Mouse (Mus musculus): ENCODE measurements around the gene Gm12117. TPM values are rescaled to one million over a fixed set of nuclear protein-coding genes. Genes with fewer than 3 reads are reported as not detected.

Gm12117 gene
- total and polyA plus RNA-seq, 2 experiments from 2014 or later, result not detected

- H3K4me3 ChIP-seq (ENCODE audit: low read depth, low read length), result no peak overlapping the region
- DNase-seq (ENCODE audit: low spot score) (no peak), ATAC-seq (ENCODE audit: insufficient read depth, low read depth) (no peak)
- H3K27me3 ChIP-seq (ENCODE audit: control insufficient read depth, insufficient read depth, low read length), result no peaks in the 10 kb centered on the region
- no peaks in the 10 kb centered on the region for H3K36me3 ChIP-seq (replicated peaks; ENCODE audit: control insufficient read depth, insufficient read depth, low read length)
- 58% methylated on average over 3 of the region's 3 CpGs for WGBS
- H3K27ac ChIP-seq (ENCODE audit: low read depth), result no peak overlapping the region
- no peak overlapping the region for H3K9ac ChIP-seq (replicated peaks; ENCODE audit: low read depth, low read length)
- no peak overlapping the region for H3K4me2 ChIP-seq (ENCODE audit: low read depth, low read length)
- TF ChIP-seq CTCF (IDR thresholded peaks at IDR 0.05; ENCODE audit: low read depth) (no peak), EP300 (IDR thresholded peaks at IDR 0.05; ENCODE audit: low read depth) (no peak)
- no peaks in the 10 kb centered on the region for H3K9me3 ChIP-seq (replicated peaks; ENCODE audit: control insufficient read depth, low read length)
- H3K4me1 ChIP-seq (ENCODE audit: control insufficient read depth, insufficient read depth), result no peaks in the 10 kb centered on the region
These were observed 42.4 kb downstream of the Gm12117 start for GRCm38 (mm10) chr11:33234134-33234533.

- no peak for DNase-seq (ENCODE audit: low spot score)
- no peak for ATAC-seq (ENCODE audit: insufficient read depth, low read depth)
- H3K27me3 ChIP-seq (ENCODE audit: control insufficient read depth, insufficient read depth, low read length), result no peaks in the 10 kb centered on the region
- H3K27ac ChIP-seq (ENCODE audit: low read depth), result no peak overlapping the region
- TF ChIP-seq CTCF (IDR thresholded peaks at IDR 0.05; ENCODE audit: low read depth) (no peak), EP300 (IDR thresholded peaks at IDR 0.05; ENCODE audit: low read depth) (no peak)
- H3K36me3 ChIP-seq (replicated peaks; ENCODE audit: control insufficient read depth, insufficient read depth, low read length), result no peaks in the 10 kb centered on the region
- H3K9me3 ChIP-seq (replicated peaks; ENCODE audit: control insufficient read depth, low read length), result no peaks in the 10 kb centered on the region
- H3K4me1 ChIP-seq (ENCODE audit: control insufficient read depth, insufficient read depth), result no peaks in the 10 kb centered on the region
- no peak overlapping the region for H3K4me2 ChIP-seq (ENCODE audit: low read depth, low read length)
- H3K4me3 ChIP-seq (ENCODE audit: low read depth, low read length), result no peak overlapping the region
- no peak overlapping the region for H3K9ac ChIP-seq (replicated peaks; ENCODE audit: low read depth, low read length)
- WGBS, result 73% methylated on average over 5 of the region's 5 CpGs
These were observed 44.5 kb downstream of the Gm12117 start for GRCm38 (mm10) chr11:33232056-33232455.

- Histone ChIP-seq H3K9ac (replicated peaks; ENCODE audit: low read depth, low read length) (no peak overlapping the region), H3K9me3 (replicated peaks; ENCODE audit: control insufficient read depth, low read length) (no peaks in the 10 kb centered on the region), H3K4me3 (ENCODE audit: low read depth, low read length) (no peak overlapping the region), H3K4me2 (ENCODE audit: low read depth, low read length) (no peak overlapping the region), H3K36me3 (replicated peaks; ENCODE audit: control insufficient read depth, insufficient read depth, low read length) (no peaks in the 10 kb centered on the region), H3K27me3 (ENCODE audit: control insufficient read depth, insufficient read depth, low read length) (no peaks in the 10 kb centered on the region), H3K4me1 (ENCODE audit: control insufficient read depth, insufficient read depth) (no peaks in the 10 kb centered on the region), H3K27ac (ENCODE audit: low read depth) (no peak overlapping the region)
- TF ChIP-seq EP300 (IDR thresholded peaks at IDR 0.05; ENCODE audit: low read depth) (no peak), CTCF (IDR thresholded peaks at IDR 0.05; ENCODE audit: low read depth) (no peak)
- ATAC-seq (ENCODE audit: insufficient read depth, low read depth), result no peak
- DNase-seq (ENCODE audit: low spot score), result no peak
- WGBS, result 79% methylated on average over 2 of the region's 2 CpGs
These were observed 48.4 kb downstream of the Gm12117 start for GRCm38 (mm10) chr11:33228186-33228585.

GRCm38 (mm10) chr11:33226516-33226915, 50.0 kb downstream of the Gm12117 start:
- no peak for DNase-seq (ENCODE audit: low spot score)
- Histone ChIP-seq H3K9ac (replicated peaks; ENCODE audit: low read depth, low read length) (no peak overlapping the region), H3K4me2 (ENCODE audit: low read depth, low read length) (no peak overlapping the region), H3K36me3 (replicated peaks; ENCODE audit: control insufficient read depth, insufficient read depth, low read length) (no peaks in the 10 kb centered on the region), H3K9me3 (replicated peaks; ENCODE audit: control insufficient read depth, low read length) (no peaks in the 10 kb centered on the region), H3K27ac (ENCODE audit: low read depth) (no peak overlapping the region), H3K27me3 (ENCODE audit: control insufficient read depth, insufficient read depth, low read length) (no peaks in the 10 kb centered on the region), H3K4me1 (ENCODE audit: control insufficient read depth, insufficient read depth) (0 out of 2 replicates have a peak, but pooled peaks cover 5% of the 10 kb centered on the region), H3K4me3 (ENCODE audit: low read depth, low read length) (no peak overlapping the region)
- 74% methylated on average over 8 of the region's 8 CpGs for WGBS
- ATAC-seq (ENCODE audit: insufficient read depth, low read depth), result no peak
- TF ChIP-seq CTCF (IDR thresholded peaks at IDR 0.05; ENCODE audit: low read depth), result no peak
- no peak for TF ChIP-seq EP300 (IDR thresholded peaks at IDR 0.05; ENCODE audit: low read depth)

Other genes with a start within 250 kb of the Gm12117 start
- gene Fgf18, start 129.3 kb downstream of the Gm12117 start, total RNA-seq (2014; rRNA removed; ENCODE audit: low replicate concordance), result 2.8 and 10.5 TPM in 2 replicates
- 10.7 and 10.8 TPM in 2 replicates for gene Fgf18, start 129.3 kb downstream of the Gm12117 start, polyA plus RNA-seq (2015; fragmentation: Nextera tagmentation; extraction: Ambion mirVana)
- 156 and 179 TPM in 2 replicates for gene Npm1, start 113.5 kb downstream of the Gm12117 start, total RNA-seq (2014; rRNA removed; ENCODE audit: low replicate concordance)
- 254 and 259 TPM in 2 replicates for gene Npm1, start 113.5 kb downstream of the Gm12117 start, polyA plus RNA-seq (2015; fragmentation: Nextera tagmentation; extraction: Ambion mirVana)
- not detected in 2 replicates for gene Tlx3, start 73.1 kb downstream of the Gm12117 start, total RNA-seq (2014; rRNA removed; ENCODE audit: low replicate concordance)
- not detected in 2 replicates for gene Tlx3, start 73.1 kb downstream of the Gm12117 start, polyA plus RNA-seq (2015; fragmentation: Nextera tagmentation; extraction: Ambion mirVana)
- 3.6 and 3.8 TPM in 2 replicates for gene Ranbp17, start 237.0 kb upstream of the Gm12117 start, total RNA-seq (2014; rRNA removed; ENCODE audit: low replicate concordance)
- 1.4 and 2.1 TPM in 2 replicates for gene Ranbp17, start 237.0 kb upstream of the Gm12117 start, polyA plus RNA-seq (2015; fragmentation: Nextera tagmentation; extraction: Ambion mirVana)

Data from heart, postnatal 0 days (tissue).